Mouse (Mus musculus) C2C12 (cell line): Measurements from ENCODE around the gene Gps1. TPM values are rescaled to one million over a fixed set of nuclear protein-coding genes. Genes with fewer than 3 reads are reported as not detected.
"Not testable (repeated sequence)": the region's sequence is repeated elsewhere in the genome, so short reads cannot be mapped to it uniquely, and the experiment has no call there.

Experiments
- H3K27me3 ChIP-seq: one replicate; pipeline ENCODE4 v1.6.1; 2011; ENCODE audit not compliant: control insufficient read depth, insufficient read depth, insufficient read length
- H3K36me3 ChIP-seq: one replicate; pipeline ENCODE4 v1.6.1; 2011; ENCODE audit not compliant: control insufficient read depth, insufficient read depth
- H3K4me3 ChIP-seq: one replicate; pipeline ENCODE4 v1.5.1; 2011; ENCODE audit warnings: mild to moderate bottlenecking, control low read depth; ENCODE audit not compliant: poor library complexity, insufficient read depth, severe bottlenecking
- H3K79me2 ChIP-seq: one replicate; pipeline ENCODE4 v1.6.1; 2011; ENCODE audit not compliant: control insufficient read depth, insufficient read depth
- H3K79me3 ChIP-seq: one replicate; pipeline ENCODE4 v1.6.1; 2011; ENCODE audit warnings: low read depth, control low read depth
- H3ac ChIP-seq: one replicate; pipeline ENCODE3; 2011; ENCODE audit warnings: low read depth; ENCODE audit not compliant: control insufficient read depth, insufficient read length
- CEBPB ChIP-seq: IDR thresholded peaks from one replicate; pipeline ENCODE4 v1.6.1; 2011; ENCODE audit warnings: low read depth, mild to moderate bottlenecking, control low read depth, moderate library complexity
- CTCF ChIP-seq: IDR thresholded peaks from one replicate; pipeline ENCODE4 v1.5.1; 2011; ENCODE audit not compliant: control insufficient read depth, insufficient read depth, insufficient read length
- FOSL1 ChIP-seq: IDR thresholded peaks from one replicate; pipeline ENCODE4 v1.8.0; 2011; ENCODE audit warnings: mild to moderate bottlenecking, low read length; ENCODE audit not compliant: poor library complexity, insufficient read depth, severe bottlenecking
- MAX ChIP-seq: IDR thresholded peaks from one replicate; pipeline ENCODE4 v1.6.1; 2011; ENCODE audit warnings: mild to moderate bottlenecking, control low read depth
- MYOD1 ChIP-seq: IDR thresholded peaks from one replicate; pipeline ENCODE4 v1.6.1; 2011; ENCODE audit warnings: low read depth; ENCODE audit not compliant: control insufficient read depth, insufficient read length
- MYOG ChIP-seq: IDR thresholded peaks from one replicate; pipeline ENCODE4 v1.6.1; 2011; ENCODE audit not compliant: control insufficient read depth, insufficient read length; ENCODE audit errors: extremely low read depth
- USF1 ChIP-seq: IDR thresholded peaks from one replicate; pipeline ENCODE4 v1.6.1; 2011; ENCODE audit warnings: low read depth, mild to moderate bottlenecking, control low read depth, moderate library complexity
- polyA plus RNA-seq: library from polyadenylated mRNA; unstranded; fragments of >200 nt; fragmentation: generic; extraction: Trizol; gene quantifications from one replicate; pipeline ENCODE4 v1.2.1, GENCODE M21; 2012; ENCODE audit warnings: missing spikeins

Gps1 gene
- polyA plus RNA-seq, 1 experiment = 187 TPM

- Histone ChIP-seq H3K79me3 (peaks cover 11% of the 10 kb centered on the region), H3K4me3 (peak overlapping the region; percentile 91), H3K36me3 (peaks cover 35% of the 10 kb centered on the region), H3K79me2 (peaks cover 41% of the 10 kb centered on the region), H3ac (peak overlapping the region; percentile 92), H3K27me3 (no peaks in the 10 kb centered on the region)
- no peak for TF ChIP-seq USF1
- no peak for TF ChIP-seq MYOG
- TF ChIP-seq CTCF = no peak
- TF ChIP-seq FOSL1 = no peak
- no peak for TF ChIP-seq MAX
- no peak for TF ChIP-seq MYOD1
- TF ChIP-seq CEBPB = no peak
Measured at GRCm38 (mm10) chr11:120783426-120784063, 527 bp upstream of the Gps1 start.

GRCm38 (mm10) chr11:120785145-120785544 lies 1.1 kb downstream of the Gps1 start:
- Histone ChIP-seq H3K27me3 (no peaks in the 10 kb centered on the region), H3K4me3 (peak overlapping the region; percentile 91), H3ac (peak overlapping the region; percentile 79), H3K36me3 (peaks cover 48% of the 10 kb centered on the region), H3K79me3 (peaks cover 11% of the 10 kb centered on the region), H3K79me2 (peaks cover 41% of the 10 kb centered on the region)
- TF ChIP-seq CEBPB (no peak), CTCF (no peak), MYOG (no peak), FOSL1 (no peak), MYOD1 (no peak), MAX (no peak), USF1 (no peak)

- peaks cover 79% of the 10 kb centered on the region for H3K36me3 ChIP-seq
- not testable (repeated sequence) for H3K27me3 ChIP-seq, H3K4me3 ChIP-seq, H3ac ChIP-seq
- H3K79me2 ChIP-seq = peaks cover 38% of the 10 kb centered on the region
- peaks cover 11% of the 10 kb centered on the region for H3K79me3 ChIP-seq
Measured at GRCm38 (mm10) chr11:120788460-120788859, 4.4 kb downstream of the Gps1 start.

- no peak for TF ChIP-seq USF1
- TF ChIP-seq CTCF = no peak
- no peak for TF ChIP-seq MYOD1
- TF ChIP-seq FOSL1 = no peak
- TF ChIP-seq MAX = no peak
- no peak for TF ChIP-seq MYOG
- no peak for TF ChIP-seq CEBPB
- peaks cover 13% of the 10 kb centered on the region for H3K79me3 ChIP-seq
- H3ac ChIP-seq = no peak overlapping the region
- no peak overlapping the region for H3K4me3 ChIP-seq
- peaks cover 86% of the 10 kb centered on the region for H3K36me3 ChIP-seq
- peaks cover 42% of the 10 kb centered on the region for H3K79me2 ChIP-seq
- no peaks in the 10 kb centered on the region for H3K27me3 ChIP-seq
Measured at GRCm38 (mm10) chr11:120789355-120789754, 5.3 kb downstream of the Gps1 start.

- no peak overlapping the region for H3K4me3 ChIP-seq
- peaks cover 16% of the 10 kb centered on the region for H3K79me3 ChIP-seq
- H3K79me2 ChIP-seq = peaks cover 42% of the 10 kb centered on the region
- H3ac ChIP-seq = no peak overlapping the region
- no peaks in the 10 kb centered on the region for H3K27me3 ChIP-seq
- no peak for TF ChIP-seq MYOG
- no peak for TF ChIP-seq USF1
- TF ChIP-seq MAX = no peak
- TF ChIP-seq CTCF = no peak
- no peak for TF ChIP-seq FOSL1
- TF ChIP-seq MYOD1 = no peak
- no peak for TF ChIP-seq CEBPB
- peaks cover 90% of the 10 kb centered on the region for H3K36me3 ChIP-seq
Measured at GRCm38 (mm10) chr11:120789810-120790209, 5.7 kb downstream of the Gps1 start.

GRCm38 (mm10) chr11:120792652-120793051 lies 8.6 kb downstream of the Gps1 start:
- Histone ChIP-seq H3K79me2 (peaks cover 30% of the 10 kb centered on the region), H3K79me3 (peaks cover 20% of the 10 kb centered on the region), H3ac (no peak overlapping the region), H3K27me3 (no peaks in the 10 kb centered on the region), H3K4me3 (no peak overlapping the region), H3K36me3 (peaks cover 67% of the 10 kb centered on the region)
- TF ChIP-seq CEBPB (no peak), CTCF (no peak), USF1 (no peak), MYOD1 (no peak), FOSL1 (no peak), MYOG (no peak), MAX (no peak)
